Mouse (Mus musculus) c-Kit-positive CD71-positive TER-119-positive erythroid progenitor cells, embryonic 14.5 days (primary cell): Measurements from ENCODE around the gene Ruvbl2.

Source experiments
- DNase-seq: peaks from one replicate; pipeline ENCODE4 v3.0.0-alpha.2; 2013; ENCODE audit warnings: low spot score

Ruvbl2 gene

DNA sequence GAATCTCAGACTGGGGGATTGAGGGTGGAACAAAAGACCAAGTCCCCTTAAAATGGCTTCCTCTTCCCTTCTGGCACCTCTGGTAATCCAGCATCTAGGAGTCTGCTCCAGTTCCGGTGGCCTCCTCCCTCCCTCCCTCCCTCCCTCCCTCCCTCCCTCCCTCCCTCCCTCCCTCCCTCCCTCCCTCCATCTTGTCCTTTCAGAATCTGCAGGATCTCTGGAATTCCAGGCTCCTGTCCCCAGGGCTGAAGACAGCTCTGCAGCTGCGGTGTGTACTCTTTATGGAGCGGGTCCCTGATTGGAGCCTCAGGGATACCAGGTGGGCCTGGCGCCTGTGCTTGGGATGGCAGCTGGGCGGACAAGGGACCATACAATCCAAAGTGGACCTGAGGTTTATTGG lies 23.4 kb upstream of the Ruvbl2 start:
- no peak for DNase-seq

DNA sequence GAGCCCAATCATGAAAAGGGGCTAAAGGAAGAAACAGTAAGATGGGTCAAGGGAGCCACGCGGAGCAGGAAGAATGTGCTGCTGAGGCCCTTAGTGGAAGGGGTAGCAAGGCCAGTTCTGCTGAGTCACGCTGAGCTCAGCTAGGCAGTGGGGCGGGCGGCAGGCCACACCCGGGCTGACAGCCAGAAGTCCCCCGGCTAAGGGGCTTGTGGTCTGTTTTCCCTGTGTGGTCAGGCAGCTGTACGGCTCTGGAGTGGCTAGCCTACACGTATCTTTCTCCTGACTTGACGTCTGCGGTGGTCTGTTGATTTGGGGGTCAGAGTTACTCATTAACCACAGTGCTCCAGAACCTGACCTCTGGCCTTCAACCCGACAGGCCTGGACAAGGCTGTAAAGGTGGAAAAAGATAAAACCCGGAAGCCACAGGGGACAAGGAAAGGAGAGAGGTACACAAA lies 23.0 kb upstream of the Ruvbl2 start:
- peak; percentile 88 for DNase-seq

DNA sequence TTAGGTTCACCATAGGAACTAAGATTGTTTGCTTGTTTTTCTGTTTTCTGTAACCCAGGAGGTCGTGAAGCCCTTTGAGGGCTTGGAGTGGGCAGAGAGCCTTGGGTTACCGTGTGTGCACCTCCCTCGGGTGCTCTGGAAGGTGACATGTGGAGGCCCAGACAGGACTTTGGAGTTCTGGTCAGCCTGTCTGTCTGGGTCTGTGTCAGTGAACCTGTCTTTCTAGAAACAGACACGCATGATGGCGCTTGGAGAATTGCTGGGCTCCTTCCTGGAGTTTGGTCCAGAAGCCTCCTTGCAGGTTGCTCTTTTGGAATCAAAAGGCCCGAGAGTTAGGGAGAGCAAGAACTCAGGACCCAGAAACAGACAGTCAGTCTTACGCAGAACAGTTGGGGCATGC lies 22.5 kb upstream of the Ruvbl2 start:
- DNase-seq = no peak

DNA sequence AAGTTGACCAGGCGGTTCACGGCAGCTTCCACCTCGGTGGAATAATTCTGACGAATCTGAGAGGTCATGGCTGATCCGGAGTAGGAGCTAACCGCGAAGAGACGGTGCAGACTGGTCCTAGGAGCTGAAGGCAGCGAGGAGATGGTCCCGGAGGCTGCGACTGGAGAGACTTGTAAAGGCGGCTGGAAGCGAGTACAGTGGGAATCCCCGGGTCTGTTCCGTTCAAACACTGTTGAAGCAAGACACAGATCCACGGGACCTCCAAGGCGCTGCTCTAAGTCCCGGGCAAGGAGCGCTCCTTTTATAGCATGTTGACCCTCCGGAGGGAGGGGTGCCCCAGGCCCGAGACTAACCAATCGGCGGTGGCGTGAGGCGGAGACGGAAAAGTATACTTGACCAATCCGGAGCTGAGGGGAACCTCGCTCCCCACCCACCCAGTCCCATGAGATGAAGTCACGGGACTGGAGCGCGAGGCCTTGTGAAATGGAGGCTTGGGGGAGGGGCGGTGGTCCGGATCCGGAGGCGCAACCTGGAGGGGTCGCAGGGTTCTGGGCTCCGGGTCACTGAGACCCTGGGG lies 21.8 kb upstream of the Ruvbl2 start, which contains the start of gene Ftl1:
Gene Ftl1, minus strand, starts transcription at position 321 of the 577 bp plus-strand sequence.
- DNase-seq = peak; percentile 98

DNA sequence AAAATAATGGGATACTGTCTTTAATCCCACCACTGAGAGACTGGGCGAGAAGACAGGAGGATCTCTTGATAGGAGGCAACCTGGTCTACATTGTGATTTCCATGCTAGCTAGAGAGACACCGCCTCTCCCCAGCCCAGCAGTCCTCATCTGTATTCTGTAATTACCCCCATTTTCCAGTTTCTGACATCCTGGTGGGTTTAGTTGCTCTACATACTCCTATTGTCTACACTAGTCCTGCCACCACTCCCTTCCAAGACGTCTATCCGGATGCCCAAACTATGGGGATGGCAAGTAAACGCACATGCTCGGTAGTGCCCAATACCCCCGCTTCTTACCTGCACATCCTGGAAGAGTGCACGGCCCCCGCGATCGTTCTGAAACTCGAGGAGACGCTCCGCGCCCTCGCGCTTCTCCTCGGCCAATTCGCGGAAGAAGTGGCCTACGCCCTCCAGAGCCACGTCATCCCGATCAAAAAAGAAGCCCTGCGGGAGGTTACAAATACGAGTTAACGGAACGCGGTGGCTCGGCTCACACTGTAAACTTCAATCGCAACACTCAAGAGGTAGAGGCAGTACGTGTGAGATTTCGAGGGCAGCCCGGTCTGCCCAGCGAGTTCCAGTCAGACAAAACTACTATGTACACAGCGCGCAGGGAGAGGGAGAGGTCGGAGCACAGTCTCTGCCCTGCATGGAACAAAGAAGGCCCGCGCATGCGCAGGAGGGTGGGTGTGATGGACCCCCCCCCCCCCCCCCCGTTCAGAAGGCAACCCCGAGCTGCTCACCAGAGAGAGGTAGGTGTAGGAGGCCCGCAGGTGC lies 21.1 kb upstream of the Ruvbl2 start:
- peak; percentile 63 for DNase-seq

GRCm38 (mm10) chr7:45457204-45458060 lies 19.5 kb upstream of the Ruvbl2 start:
- no peak for DNase-seq

DNA sequence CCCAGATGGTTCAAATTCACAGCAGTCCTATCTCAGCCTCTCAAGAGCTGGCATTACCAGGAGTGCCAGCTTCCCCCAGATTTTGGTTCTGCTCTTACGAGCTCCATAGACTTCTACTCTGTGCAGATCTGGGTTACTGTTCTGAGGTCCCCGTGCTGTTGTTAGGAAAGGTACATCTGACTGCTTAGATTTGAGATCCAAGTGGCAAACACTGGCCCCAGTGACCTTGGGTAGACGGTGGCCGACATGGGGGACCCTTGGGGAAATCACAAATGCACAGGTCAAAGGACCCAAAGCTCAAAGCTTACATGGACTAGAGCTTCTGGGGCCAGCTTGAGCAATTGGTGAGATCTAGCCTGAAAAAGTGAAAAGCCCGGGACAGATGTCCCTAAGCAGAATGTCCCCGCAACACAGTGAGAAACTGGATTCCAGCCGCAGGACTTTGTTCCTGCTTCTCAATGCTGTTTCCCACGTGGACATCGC lies 18.9 kb upstream of the Ruvbl2 start:
- DNase-seq = no peak

- no peak for DNase-seq
Observed at GRCm38 (mm10) chr7:45455932-45456696, 18.2 kb upstream of the Ruvbl2 start.

DNA sequence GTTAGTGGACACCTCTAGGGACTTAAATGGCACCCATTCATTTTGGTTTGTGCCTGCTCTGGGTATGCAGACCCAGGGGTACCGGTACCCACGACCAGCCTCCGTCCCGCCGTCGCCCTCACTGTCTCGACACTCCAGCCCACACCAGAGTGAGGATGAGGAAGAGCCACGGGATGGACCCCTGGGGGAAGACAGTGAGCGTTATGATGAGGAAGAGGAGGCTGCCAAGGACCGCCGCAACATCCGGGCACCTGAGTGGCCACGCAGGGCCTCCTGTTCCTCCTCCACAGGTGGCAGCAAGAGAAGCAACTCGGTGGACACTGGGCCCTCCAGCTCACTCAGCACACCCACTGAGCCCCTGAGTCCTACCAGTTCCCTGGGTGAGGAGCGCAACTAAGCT lies 17.1 kb upstream of the Ruvbl2 start:
- no peak for DNase-seq

GRCm38 (mm10) chr7:45451344-45451982 lies 13.6 kb upstream of the Ruvbl2 start:
- peak; percentile 89 for DNase-seq

DNA sequence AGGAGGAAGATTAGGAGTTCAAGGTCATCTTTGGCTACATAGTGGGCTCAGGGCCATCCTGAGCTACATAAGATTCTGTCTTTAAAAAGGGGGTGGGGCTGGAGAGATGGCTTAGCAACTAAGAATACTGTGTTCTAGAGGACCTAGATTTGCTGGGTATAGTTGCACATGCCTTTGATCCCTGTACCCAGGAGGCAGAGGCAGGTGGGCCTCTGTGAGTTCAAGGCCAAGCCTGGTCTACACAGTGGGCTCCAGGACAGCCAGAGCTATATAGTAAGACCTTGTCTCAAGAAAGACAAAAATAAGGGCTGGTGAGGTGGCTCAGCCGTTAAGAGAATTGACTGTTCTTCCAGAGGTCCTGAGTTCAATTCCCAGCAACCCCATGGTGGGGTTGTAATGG lies 12.1 kb upstream of the Ruvbl2 start:
- no peak for DNase-seq

- no peak for DNase-seq
Observed at GRCm38 (mm10) chr7:45447325-45447990, 9.6 kb upstream of the Ruvbl2 start.

GRCm38 (mm10) chr7:45446589-45446988 lies 8.7 kb upstream of the Ruvbl2 start:
- DNase-seq = no peak

GRCm38 (mm10) chr7:45443526-45444420 lies 5.9 kb upstream of the Ruvbl2 start:
- no peak for DNase-seq

- DNase-seq = no peak
Observed at GRCm38 (mm10) chr7:45437046-45437445, 850 bp downstream of the Ruvbl2 start.

DNA sequence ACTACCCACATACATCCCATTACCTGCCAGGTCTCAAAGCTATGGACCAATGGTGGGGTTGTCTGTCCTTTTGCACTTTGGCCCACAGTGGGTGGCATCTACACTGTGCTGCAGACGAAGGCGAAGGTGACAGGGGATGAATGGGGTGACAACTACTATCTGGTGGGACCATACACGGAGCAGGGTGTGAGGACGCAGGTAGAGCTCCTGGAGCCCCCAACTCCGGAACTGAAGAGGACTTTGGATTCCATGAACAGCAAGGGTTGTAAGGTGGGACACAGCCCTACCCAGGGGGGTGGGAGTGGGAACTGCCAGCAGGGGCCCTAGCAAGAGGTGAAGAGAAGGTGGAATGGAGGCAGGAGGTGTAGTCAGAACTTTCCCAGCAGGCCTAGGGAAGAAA lies 1.5 kb downstream of the Ruvbl2 start:
- DNase-seq = no peak

GRCm38 (mm10) chr7:45435038-45435437 lies 2.9 kb downstream of the Ruvbl2 start:
- no peak for DNase-seq

DNA sequence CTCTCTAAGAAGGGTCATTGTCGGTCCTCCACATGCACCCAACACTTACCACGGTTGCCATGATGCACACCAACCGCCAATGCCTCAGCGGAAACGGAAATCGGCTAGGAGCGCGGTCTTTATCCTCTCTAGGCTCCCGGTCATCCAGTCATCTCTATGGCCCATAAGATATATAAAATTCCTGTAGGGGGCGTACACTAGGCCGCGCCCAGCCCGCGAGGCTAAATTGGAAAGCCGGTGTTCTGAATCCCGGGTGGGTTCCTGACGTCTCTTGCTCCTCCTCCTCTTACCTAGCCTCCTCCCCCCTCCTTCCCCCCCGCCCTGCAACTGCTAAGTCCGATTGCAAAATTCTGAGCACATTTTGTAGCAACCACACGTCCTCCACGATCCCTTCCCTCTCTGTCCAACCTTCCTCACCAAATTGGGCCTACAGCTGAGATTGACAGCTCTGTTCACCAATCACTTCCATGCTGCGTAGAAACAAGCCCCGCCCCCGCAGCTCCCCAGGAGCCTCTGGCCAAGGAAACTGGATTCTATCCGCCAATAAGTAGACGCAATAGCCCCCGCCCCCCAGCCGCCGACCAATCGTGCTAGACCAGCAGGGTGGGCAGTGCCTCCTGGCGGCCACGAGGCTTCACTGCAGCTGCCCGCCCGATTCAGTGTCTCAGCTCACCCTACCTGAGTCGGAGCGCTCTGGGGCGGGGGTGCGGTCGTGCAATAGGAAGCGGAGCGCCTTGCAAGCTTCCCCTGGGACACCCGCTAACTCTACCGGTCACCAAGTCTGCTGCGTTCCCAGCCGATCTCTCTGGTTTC lies 3.5 kb downstream of the Ruvbl2 start, which contains the start of gene Gys1:
Gene Gys1, plus strand, starts transcription at position 642 of the 813 bp plus-strand sequence.
- DNase-seq = peak; percentile 100

GRCm38 (mm10) chr7:45433835-45434202 lies 4.1 kb downstream of the Ruvbl2 start:
- DNase-seq = no peak
